Mouse (Mus musculus) heart, postnatal 0 days (tissue): ENCODE measurements around the gene Oas1a.

ENCODE experiments used
- CTCF ChIP-seq: IDR thresholded peaks from 2 replicates; pipeline ENCODE4 v1.5.1; 2016; ENCODE audit warnings: antibody characterized with exemption, control low read depth, low read depth
- EP300 ChIP-seq: IDR thresholded peaks from 2 replicates; pipeline ENCODE4 v1.6.1; 2016; ENCODE audit warnings: antibody characterized with exemption, low read depth

DNA sequence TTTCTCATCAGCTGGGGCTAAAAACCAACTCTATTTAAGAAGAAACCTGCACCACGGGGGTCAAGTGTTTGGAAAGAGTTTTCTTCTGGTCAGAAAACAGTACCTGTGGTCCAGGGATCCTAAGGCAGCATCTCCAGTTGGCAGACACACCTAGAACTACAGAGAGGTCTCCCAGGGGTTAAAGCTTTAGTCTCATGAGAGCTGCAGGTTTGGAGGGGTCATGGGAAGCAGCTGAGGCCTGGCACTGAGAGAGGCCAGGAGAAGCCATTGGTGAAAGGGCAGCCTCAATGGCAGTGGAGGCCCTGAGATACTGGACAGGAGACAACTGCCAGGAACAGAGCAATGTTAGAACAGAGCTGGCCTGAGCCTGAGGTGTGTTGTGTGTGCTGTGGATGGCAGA, 6.7 kb downstream of the Oas1a start:
- TF ChIP-seq EP300 (no peak), CTCF (no peak)
